Mouse (Mus musculus) midbrain, embryonic 16.5 days (tissue): ENCODE results near the gene Fgd2. TPM values are rescaled to one million over a fixed set of nuclear protein-coding genes. Genes with fewer than 3 reads are reported as not detected.
A peak's percentile ranks its signal among the peaks of the same experiment; 100 is the strongest.

ENCODE experiments used
- ATAC-seq: fragments of 200-750 bp; cut with Nextera tagmentation; 2 replicates; pipeline ENCODE4 v1.8.0; 2017; ENCODE audit warnings: moderate TSS enrichment
- H3K27ac ChIP-seq: fragments of 300-500 bp; sonication (generic); 2 replicates; pipeline ENCODE4 v1.5.1; 2014; ENCODE audit warnings: mild to moderate bottlenecking, low read length, mixed read lengths
- H3K27me3 ChIP-seq: fragments of 300-500 bp; sonication (generic); 2 replicates; pipeline ENCODE4 v1.6.1; 2014; ENCODE audit warnings: low read depth, low read length, mixed read lengths; ENCODE audit not compliant: control insufficient read depth, insufficient read depth
- H3K36me3 ChIP-seq: fragments of 300-500 bp; sonication (generic); 2 replicates; pipeline ENCODE4 v1.6.1; 2014; ENCODE audit warnings: mild to moderate bottlenecking, low read length, moderate library complexity, mixed read lengths; ENCODE audit not compliant: control insufficient read depth, insufficient read depth
- H3K4me1 ChIP-seq: fragments of 300-500 bp; sonication (generic); 2 replicates; pipeline ENCODE4 v1.6.1; 2014; ENCODE audit warnings: mild to moderate bottlenecking, low read length, mixed read lengths; ENCODE audit not compliant: control insufficient read depth, insufficient read depth
- H3K4me2 ChIP-seq: fragments of 300-500 bp; sonication (generic); 2 replicates; pipeline ENCODE4 v1.6.1; 2014; ENCODE audit warnings: mild to moderate bottlenecking, low read length, mixed read lengths
- H3K4me3 ChIP-seq: fragments of 300-500 bp; sonication (generic); 2 replicates; pipeline ENCODE4 v1.5.1; 2014; ENCODE audit warnings: low read depth, mild to moderate bottlenecking, low read length, moderate library complexity, mixed read lengths
- H3K9ac ChIP-seq: fragments of 300-500 bp; sonication (generic); 2 replicates; pipeline ENCODE4 v1.6.1; 2014; ENCODE audit warnings: low read depth, low read length, mixed read lengths
- H3K9me3 ChIP-seq: fragments of 300-500 bp; sonication (generic); replicated peaks from 2 replicates; pipeline ENCODE4 v1.6.1; 2014; ENCODE audit warnings: mild to moderate bottlenecking, low read length, mixed read lengths; ENCODE audit not compliant: control insufficient read depth, poor library complexity, severe bottlenecking
- WGBS: fragments of 180-500 bp; shearing (Covaris S2); extraction: QIAGEN DNeasy Blood & Tissue Kit; methylation state at CpG from one replicate; pipeline ENCODE4 v1.1.7; 2014; 5-methylcytosine and 5-hydroxymethylcytosine counted together
- polyA plus RNA-seq: library from polyadenylated mRNA; unstranded; fragments of >200 nt; fragmentation: Nextera tagmentation; extraction: Ambion mirVana; gene quantifications from 2 replicates; pipeline ENCODE4 v1.2.1, GENCODE M21; 2015

The Fgd2 gene
- polyA plus RNA-seq, 1 experiment from 2014 or later: 12.7 TPM

DNA sequence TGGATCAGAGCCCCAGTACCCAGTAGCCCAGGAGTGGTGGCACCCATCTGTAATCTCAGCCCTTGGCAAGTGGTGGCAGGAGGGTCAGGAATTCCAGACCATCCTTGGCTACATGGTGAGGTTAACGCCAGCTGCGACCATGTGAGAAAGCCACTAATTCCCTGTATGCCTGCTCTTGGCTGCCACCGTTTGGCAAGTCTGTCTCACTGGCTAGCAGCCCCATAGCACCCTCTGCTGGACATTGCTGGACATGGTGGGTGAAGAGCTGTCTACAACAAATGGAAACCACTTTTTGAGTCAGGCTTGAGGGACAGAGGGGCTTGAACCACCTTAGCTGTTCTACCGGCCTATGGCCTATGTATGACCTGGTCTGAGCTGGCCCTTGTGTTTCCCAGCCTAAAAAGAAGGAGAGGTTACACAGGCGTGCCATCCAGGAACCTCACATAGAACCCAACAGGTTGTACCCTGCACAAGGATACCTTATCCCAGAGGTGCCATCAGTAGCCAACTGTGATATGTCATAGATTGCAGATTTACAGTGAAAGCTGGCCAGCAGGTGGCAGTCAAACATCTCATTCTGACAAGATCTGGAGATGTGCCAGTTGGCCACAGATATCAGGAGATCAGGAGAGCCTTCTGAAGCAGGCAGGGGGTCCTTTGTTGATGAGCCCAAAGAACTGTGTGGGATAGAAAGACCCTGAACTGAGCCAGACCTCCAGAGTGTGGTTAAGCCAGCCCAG is 10.4 kb downstream of the Fgd2 start:
- H3K9ac ChIP-seq: no peak overlapping the region
- peak; percentile 54; the same call in 1 of the 2 replicates for ATAC-seq
- no peak overlapping the region for H3K4me2 ChIP-seq
- no peaks in the 10 kb centered on the region for H3K36me3 ChIP-seq
- no peaks in the 10 kb centered on the region for H3K9me3 ChIP-seq
- H3K27ac ChIP-seq: 0 out of 2 replicates have a peak overlapping the region, but pooled peaks have one; percentile 18
- 7% methylated on average over 5 of the region's 5 CpGs for WGBS
- H3K27me3 ChIP-seq: no peaks in the 10 kb centered on the region
- no peak overlapping the region for H3K4me3 ChIP-seq
- H3K4me1 ChIP-seq: peaks cover 5% of the 10 kb centered on the region

DNA sequence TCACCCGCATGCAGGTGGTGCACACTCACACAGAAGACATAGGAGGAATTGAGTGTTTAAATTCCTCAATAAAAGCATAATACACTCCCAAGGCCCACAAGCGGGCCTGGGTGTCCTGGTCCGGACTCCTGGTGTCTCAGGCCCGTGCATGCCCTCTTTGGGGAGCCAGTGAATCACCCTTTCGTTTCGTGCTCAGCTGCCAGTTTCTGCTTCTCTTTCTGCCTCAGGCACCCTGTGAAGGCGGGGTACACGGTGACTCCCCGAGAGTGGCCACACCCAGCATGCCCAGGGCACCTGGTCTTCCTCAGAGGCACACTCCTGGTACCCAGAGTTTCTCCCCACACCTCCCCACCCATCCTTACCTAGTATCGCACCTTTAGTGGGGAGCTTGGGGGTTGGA is 15.2 kb downstream of the Fgd2 start:
- Histone ChIP-seq H3K9me3 (no peaks in the 10 kb centered on the region), H3K27me3 (no peaks in the 10 kb centered on the region), H3K4me1 (no peaks in the 10 kb centered on the region), H3K27ac (no peak overlapping the region), H3K36me3 (no peaks in the 10 kb centered on the region), H3K4me2 (no peak overlapping the region), H3K4me3 (no peak overlapping the region), H3K9ac (no peak overlapping the region)
- ATAC-seq: no peak
- 78% methylated on average over 10 of the region's 10 CpGs for WGBS

DNA sequence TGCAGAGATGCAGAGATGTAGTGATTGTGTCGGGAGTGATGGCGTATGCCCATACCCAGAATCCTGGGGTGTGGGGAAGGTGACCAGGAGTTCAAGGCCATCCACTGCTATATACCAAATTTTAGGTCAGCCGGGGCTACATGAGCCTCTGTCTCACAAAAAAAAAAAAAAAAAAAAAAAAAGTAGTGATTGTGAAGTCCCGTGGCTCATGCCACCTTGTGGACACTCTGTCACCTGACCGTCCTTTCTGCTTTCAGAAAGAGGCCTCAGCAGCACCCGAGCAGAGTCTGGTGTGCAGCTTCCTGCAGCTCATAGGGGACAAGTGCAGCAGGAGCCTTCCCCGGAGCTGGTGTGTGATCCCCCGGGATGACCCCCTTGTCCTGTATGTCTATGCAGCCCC is 17.3 kb downstream of the Fgd2 start:
- WGBS: 70% methylated on average over 8 of the region's 8 CpGs
- H3K9ac ChIP-seq: no peak overlapping the region
- ATAC-seq: no peak
- H3K27ac ChIP-seq: no peak overlapping the region
- no peaks in the 10 kb centered on the region for H3K36me3 ChIP-seq
- H3K27me3 ChIP-seq: no peaks in the 10 kb centered on the region
- H3K4me3 ChIP-seq: no peak overlapping the region
- no peaks in the 10 kb centered on the region for H3K9me3 ChIP-seq
- no peaks in the 10 kb centered on the region for H3K4me1 ChIP-seq
- H3K4me2 ChIP-seq: no peak overlapping the region

DNA sequence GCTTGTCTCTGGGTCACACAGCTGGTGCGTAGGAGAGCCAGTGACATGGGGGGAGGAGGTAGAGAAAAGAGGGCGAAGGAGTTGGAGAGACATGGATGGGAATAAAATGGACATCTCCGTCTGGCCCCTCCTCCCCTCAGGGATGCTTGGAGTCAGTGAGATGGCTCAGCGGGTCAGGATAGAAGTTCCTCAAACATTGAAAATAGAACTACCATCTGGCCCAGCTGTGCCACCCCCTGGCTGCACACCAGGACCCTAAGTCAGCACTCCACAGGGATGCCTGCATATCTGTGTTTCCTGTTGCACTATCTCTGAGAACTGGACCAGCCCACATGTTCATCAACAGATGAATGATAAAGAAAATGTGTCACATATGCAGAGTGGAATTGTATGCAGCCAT is 19.5 kb downstream of the Fgd2 start:
- H3K4me2 ChIP-seq: no peak overlapping the region
- no peaks in the 10 kb centered on the region for H3K4me1 ChIP-seq
- H3K36me3 ChIP-seq: no peaks in the 10 kb centered on the region
- H3K27me3 ChIP-seq: no peaks in the 10 kb centered on the region
- H3K9ac ChIP-seq: no peak overlapping the region
- H3K9me3 ChIP-seq: no peaks in the 10 kb centered on the region
- WGBS: 79% methylated on average over 4 of the region's 4 CpGs
- no peak overlapping the region for H3K27ac ChIP-seq
- no peak overlapping the region for H3K4me3 ChIP-seq
- ATAC-seq: no peak

DNA sequence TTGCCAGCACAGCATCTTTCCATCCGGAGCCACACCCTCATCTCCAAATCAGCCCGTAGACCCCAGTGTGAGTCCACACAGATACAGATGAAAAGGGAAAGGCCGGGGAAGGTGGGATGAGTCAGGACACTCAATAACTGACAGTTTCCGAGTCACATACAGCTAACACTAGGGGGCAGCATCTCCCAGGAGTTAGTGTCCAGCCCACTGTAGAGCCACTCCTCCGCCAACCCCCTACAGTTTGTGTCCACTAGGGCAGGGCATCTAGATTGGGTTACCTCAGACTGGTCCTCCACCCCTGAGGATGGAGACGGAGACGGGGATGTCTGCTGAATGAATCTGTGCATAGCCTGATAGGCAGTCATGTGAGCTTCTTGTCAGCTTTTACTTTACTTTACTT is 20.8 kb downstream of the Fgd2 start:
- no peak overlapping the region for H3K4me2 ChIP-seq
- WGBS: 31% methylated on average over 7 of the region's 7 CpGs
- ATAC-seq: no peak

DNA sequence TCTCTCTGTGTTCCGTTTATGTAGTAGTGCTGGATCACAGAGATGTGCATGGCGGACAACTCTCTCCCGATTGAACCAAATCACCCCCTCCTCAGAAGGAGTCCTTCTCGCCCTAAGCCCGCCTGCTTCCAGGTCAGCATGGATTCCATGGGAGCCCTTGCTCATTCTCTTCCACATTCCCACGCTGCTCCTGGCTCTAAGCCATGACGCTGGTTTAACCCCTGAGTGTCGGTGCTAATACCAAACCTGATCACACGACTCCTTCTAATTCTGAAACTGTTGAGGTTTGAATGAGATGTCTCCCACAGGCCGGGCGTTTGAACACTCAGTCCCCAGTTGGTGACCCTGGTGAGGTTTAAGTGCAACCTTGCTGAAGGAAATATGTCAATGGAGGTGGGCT is 21.7 kb downstream of the Fgd2 start:
- Histone ChIP-seq H3K9me3 (no peaks in the 10 kb centered on the region), H3K9ac (no peak overlapping the region), H3K36me3 (no peaks in the 10 kb centered on the region), H3K4me3 (no peak overlapping the region), H3K27me3 (no peaks in the 10 kb centered on the region), H3K4me2 (no peak overlapping the region), H3K27ac (no peak overlapping the region), H3K4me1 (no peaks in the 10 kb centered on the region)
- 52% methylated on average over 11 of the region's 11 CpGs for WGBS
- no peak for ATAC-seq

More for the DNA sequence above, 20.8 kb downstream of the Fgd2 start:
- Histone ChIP-seq H3K4me1 (no peaks in the 10 kb centered on the region), H3K9ac (no peak overlapping the region), H3K27me3 (no peaks in the 10 kb centered on the region), H3K36me3 (no peaks in the 10 kb centered on the region), H3K27ac (no peak overlapping the region), H3K4me3 (no peak overlapping the region), H3K9me3 (no peaks in the 10 kb centered on the region)

DNA sequence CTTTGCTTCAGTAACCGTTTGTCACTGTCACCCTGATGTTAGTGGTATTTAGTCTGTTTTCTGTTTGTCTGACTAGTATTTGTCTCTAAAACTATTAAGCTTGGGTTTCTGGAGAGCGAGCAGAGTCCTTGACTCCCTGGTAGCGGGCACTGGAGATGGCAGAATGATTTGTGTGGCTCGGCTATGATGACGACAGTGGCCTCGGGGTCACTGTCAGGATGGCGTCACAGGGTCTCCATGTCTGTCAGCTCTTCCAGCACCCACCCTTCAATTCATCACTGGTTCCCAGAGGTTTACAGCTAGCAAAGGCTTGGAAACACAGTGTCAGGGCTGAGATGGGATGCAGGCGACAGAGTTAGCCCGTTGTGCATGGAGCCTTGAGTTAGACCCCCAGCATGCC is 23.2 kb downstream of the Fgd2 start:
- Histone ChIP-seq H3K4me2 (no peak overlapping the region), H3K27ac (no peak overlapping the region), H3K27me3 (no peaks in the 10 kb centered on the region), H3K36me3 (no peaks in the 10 kb centered on the region), H3K4me1 (no peaks in the 10 kb centered on the region), H3K4me3 (no peak overlapping the region), H3K9me3 (no peaks in the 10 kb centered on the region), H3K9ac (no peak overlapping the region)
- WGBS: 85% methylated on average over 9 of the region's 9 CpGs
- ATAC-seq: no peak

DNA sequence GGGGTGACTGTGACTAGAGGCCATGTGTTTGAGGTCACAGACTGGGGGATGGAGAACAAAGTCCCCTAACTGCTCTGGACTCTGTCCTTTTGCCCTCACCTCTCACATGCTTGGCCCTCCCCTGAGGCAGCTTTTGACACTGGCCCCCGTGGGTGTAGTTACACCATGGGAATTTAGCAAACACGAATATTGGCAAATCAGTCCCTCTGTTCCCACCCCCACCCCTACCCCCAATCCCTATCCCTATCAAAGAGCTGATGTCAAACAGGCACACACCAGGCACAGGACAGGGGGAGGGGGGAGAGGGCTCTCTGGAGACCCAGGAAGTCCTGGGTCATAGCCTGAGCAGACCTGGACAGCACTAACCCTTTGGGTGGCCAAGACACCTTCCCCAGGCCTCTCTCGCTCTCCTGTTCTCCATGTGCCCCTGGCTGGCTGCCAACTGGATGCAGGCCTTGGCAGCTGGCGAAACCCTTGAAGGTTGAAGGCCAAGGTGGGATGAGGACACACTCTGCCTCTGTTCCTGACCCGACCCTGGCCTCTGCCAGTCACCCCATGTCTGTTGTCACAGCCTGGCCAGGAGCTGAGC is 24.2 kb downstream of the Fgd2 start:
- Histone ChIP-seq H3K27me3 (no peaks in the 10 kb centered on the region), H3K9ac (no peak overlapping the region), H3K4me1 (no peaks in the 10 kb centered on the region), H3K36me3 (no peaks in the 10 kb centered on the region), H3K4me3 (no peak overlapping the region), H3K27ac (no peak overlapping the region), H3K9me3 (no peaks in the 10 kb centered on the region), H3K4me2 (no peak overlapping the region)
- 59% methylated on average over 5 of the region's 5 CpGs for WGBS
- ATAC-seq: no peak

DNA sequence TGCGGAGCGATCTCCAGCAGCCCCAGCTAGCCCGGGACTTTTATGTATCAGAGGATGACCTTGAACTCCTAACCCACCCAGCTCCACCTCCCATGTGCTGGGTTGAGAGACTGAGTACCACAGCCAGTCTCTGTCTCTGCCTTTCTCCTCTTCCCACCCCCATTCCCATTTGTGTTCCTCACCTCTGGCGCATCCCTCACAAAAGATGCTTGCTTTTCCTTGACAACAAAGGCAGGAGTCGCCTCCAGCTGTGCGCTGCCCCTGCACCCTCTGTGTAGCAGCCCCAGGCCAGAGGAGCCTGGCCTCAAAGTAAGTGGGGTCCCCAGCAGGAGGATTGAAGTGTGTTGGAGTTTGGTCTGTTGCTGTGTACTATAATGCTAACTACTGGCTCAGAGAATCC is 25.0 kb downstream of the Fgd2 start:
- 32% methylated on average over 6 of the region's 6 CpGs for WGBS
- no peak for ATAC-seq
- Histone ChIP-seq H3K4me2 (no peak overlapping the region), H3K36me3 (no peaks in the 10 kb centered on the region), H3K27ac (no peak overlapping the region), H3K4me3 (no peak overlapping the region), H3K27me3 (no peaks in the 10 kb centered on the region), H3K9me3 (no peaks in the 10 kb centered on the region), H3K9ac (no peak overlapping the region), H3K4me1 (no peaks in the 10 kb centered on the region)
